Mouse (Mus musculus): Measurements from ENCODE around the gene Nxph1.

DNA sequence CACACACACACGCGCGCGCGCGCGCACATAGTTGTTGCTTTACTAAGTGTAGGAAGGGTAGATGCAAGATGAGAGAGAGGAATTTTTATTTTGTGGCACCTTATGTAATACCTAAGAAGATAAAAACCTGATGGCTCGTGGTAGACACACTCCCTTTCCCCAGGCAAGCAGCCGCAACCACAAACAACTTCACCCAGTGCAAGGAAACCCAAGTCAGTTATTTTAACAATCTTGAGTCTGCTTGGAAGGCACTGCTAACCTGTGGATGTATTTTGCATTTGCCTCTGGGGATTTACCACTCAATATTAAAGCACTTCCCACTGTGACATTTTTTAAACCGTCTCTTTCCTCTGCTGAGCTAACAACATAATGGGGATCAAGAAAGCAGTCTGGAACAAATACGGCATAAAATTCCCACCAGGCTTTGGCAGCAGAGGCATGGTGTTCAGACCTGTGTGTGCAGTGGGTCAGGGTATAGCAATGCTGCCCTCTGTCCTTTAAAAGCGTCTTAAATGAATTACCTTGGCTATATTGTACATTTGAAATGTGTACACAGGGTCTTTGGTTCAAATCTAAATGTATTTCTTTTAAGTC is 176.2 kb downstream of the Nxph1 start:
- TF ChIP-seq CTCF (IDR thresholded peaks at IDR 0.05; ENCODE audit: low read depth), result no peak
- no peak for TF ChIP-seq EP300 (optimal IDR thresholded peaks at IDR 0.05)
